Mouse (Mus musculus) erythroblast, embryonic 14.5 days (primary cell): ENCODE data around the gene Actl10.

Source experiments
- GATA1 ChIP-seq: IDR thresholded peaks from 2 replicates; pipeline ENCODE4 v1.6.1; 2012; ENCODE audit warnings: low read length, inconsistent platforms, mixed read lengths
- TAL1 ChIP-seq: IDR thresholded peaks from 3 replicates; pipeline ENCODE4 v1.6.1; 2012; ENCODE audit warnings: low read length, inconsistent platforms, mixed read lengths

GRCm38 (mm10) chr2:154516944-154517343 is 34.6 kb upstream of the Actl10 start:
- TF ChIP-seq GATA1 (no peak), TAL1 (no peak)
